Mouse (Mus musculus) telencephalon, adult 2 months (tissue): ENCODE measurements around the gene Fcho2.

Experiments
- DNase-seq: peaks from one replicate; pipeline ENCODE4 v3.0.0-alpha.2; 2011; ENCODE audit warnings: low read depth, low spot score

Fcho2 gene

DNA sequence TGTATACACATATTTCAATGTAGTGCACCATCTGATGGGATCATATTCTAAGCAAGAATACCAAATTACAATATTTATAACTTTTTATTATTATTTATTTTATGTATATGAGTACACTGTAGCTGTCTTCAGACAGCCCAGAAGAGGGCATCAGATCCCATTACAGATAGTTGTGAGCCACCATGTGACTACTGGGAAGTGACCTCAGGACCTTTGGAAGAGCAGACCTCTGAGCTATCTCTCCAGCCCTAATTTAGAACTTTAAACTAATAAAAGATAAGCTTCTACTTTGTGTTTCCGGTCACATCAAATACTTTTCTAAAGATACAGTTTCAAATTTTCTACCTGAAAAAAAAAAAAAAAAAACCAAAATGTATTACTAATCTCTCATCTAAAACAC, 6.2 kb downstream of the Fcho2 start:
- DNase-seq = no peak

DNA sequence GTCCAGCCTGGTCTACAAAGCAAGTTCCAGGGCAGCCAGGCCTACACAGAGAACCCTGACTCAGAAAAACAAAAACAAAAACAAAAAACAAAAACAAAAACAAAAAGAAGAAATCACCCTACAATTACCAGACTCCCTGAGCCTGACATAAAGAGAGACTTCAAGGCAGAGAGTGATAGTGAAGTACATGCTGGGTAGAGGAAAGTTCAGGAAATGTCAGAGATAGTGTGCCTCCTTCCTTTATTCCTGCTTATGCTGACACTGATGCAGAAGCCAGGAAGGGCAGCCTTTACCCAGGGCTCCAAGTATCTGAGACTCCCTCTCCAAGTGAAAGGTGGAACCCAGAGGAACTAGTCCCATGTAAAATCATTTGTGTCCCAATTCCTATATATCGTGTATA, 10.8 kb downstream of the Fcho2 start:
- DNase-seq = no peak

DNA sequence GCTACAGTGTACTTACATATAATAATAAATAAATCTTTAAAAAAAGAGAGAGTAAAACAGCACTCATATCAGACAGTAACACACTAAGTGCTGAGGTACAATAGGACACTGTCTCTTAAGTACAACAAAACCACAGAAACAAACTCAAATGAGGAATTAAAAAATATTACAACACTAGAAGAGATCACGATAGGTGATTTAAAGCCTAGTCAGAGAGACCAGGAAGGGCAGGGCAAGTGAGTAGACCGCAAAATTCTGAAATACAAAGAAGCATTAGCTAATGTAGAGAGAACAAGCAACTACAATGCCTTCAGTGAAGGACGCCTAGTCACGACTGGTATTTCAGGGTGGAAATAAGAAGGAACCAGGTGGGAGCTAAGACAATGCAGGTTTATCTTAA, 11.6 kb downstream of the Fcho2 start:
- DNase-seq = no peak

DNA sequence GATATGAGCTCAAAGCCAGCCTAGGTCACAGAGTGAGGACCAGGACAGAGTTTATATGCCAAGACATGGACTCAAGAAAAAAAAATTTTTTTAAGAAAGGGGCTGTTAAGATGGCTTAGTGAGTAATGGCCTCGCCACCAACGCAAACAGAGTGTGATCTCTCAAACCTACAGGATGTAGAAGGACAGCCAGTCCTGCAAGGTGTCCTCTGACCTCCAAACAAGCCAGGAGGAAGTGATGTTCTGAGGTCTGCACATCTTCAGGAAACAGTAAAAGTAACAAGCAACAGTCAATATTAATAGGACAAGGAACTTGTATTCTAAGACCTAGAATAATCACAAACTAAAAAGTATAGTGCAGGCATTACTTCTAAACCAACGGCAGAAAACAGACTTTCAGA, 12.3 kb downstream of the Fcho2 start:
- no peak for DNase-seq

GRCm38 (mm10) chr13:98795511-98795910, 19.7 kb downstream of the Fcho2 start:
- DNase-seq = no peak

DNA sequence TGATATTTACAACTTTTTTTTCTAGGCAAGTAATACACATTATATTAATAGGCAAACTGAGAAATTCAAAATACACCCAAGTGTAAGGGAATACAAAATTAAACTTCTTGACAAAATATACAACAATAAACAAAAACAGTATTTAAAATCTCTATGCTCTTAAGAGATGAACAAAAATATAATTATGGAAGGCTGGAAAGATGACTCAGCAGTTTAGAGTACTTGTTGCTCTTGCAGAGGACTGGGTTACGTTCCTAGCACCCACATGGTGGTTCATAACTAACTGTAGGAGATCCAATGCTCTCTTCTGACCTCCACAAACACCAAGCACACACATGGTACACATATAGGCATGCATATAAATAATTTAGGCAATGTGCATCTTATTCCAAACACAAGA, 22.4 kb downstream of the Fcho2 start:
- no peak for DNase-seq

GRCm38 (mm10) chr13:98791693-98792092, 23.6 kb downstream of the Fcho2 start:
- DNase-seq = no peak

GRCm38 (mm10) chr13:98786970-98787685, 28.1 kb downstream of the Fcho2 start:
- DNase-seq = no peak

DNA sequence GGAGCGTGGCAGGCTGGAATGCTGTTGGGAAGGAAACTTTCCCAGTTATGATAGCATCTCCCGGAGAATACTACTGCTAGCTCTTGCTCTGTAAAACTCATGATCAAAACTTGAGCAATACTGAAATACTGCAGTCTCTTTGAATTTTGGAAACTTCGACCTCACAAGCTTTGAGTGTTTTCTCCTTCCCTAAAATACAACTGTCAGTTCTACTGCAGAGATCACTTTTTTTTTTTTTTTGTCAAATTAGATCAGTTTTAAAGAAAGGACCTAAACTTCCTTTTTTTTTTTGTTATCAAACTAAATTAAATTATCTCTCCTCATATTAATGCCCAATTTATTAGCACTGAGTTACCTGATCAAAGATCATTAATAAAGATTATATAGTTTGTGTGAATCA, 37.3 kb downstream of the Fcho2 start:
- DNase-seq = no peak

- no peak for DNase-seq
These were observed 43.8 kb downstream of the Fcho2 start for GRCm38 (mm10) chr13:98771484-98771883.

- DNase-seq = no peak
These were observed 46.9 kb downstream of the Fcho2 start for GRCm38 (mm10) chr13:98768329-98768728.

GRCm38 (mm10) chr13:98761771-98762170, 53.5 kb downstream of the Fcho2 start:
- no peak for DNase-seq

DNA sequence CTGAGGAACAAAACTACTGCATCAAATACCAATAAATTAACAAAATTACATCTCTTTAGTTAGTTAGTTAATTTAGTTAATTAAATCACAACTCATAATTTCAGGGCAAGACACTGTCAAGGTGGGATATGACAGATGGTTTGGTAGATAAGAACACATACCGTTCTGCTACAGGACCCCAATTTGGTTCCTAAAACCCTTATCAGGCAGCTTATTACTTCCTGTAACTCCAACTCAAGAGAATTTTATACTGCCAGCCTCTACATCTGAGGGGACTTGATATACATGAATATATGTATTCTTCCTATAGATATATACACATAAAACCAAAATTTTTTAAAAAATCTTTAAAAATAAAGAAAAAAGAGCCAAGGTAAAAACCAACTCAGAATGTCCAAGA, 59.4 kb downstream of the Fcho2 start:
- no peak for DNase-seq

DNA sequence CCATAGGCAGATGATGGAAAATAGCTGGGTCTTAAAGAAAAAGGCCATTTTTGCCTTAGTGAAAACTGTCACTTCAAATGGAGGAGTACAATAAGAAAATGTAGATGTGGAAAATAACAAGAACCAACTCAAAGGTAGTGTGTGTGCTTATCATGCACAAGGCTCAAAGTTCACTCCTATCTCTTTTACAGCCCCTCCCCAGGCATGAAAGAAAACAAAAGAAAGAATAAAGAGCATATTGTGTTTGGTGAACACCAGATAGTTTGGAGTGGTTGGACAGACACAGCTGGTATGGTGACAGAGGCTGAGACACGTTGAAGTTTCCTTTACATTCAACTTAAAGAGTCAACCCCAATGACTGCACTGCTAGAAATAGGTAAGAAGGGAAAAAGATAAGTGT, 70.6 kb downstream of the Fcho2 start:
- no peak for DNase-seq

DNA sequence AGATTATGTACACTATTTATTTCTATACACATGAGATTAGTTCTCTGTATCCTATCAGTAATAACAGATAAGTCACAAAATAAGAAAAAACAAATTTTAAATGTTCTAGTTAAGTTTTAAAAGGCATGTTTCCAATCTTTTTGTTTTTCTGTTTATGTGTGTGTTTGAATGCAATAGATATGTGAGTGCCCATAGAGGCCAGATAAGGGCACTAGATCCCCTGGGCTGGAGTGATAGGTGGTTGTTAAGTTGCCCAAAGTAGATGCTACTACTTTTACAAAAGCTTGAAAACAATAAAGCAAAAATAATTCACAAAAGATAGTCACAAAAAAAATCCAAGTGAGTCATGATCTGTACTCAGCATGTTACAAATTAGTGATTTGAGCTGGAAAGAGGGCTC, 71.4 kb downstream of the Fcho2 start:
- DNase-seq = no peak

DNA sequence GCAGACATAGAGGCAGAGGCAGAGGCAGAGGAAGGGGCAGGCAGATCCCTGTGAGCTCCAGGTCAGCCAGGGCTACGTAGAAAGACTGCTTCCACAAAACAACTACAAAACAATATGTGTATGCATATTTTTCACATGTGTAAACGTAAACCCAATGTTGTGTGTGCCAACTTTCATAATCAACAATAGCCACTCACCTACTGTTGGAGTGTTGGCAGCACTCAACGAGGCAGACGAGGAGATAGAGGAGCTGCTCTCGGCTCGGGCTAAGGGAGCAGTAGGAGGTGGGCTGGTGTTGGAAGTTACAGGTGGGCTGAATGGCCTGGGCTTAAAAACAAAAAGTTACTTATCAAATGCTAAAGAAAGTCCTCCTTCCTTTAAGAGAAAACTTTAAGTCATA, 72.0 kb downstream of the Fcho2 start:
- DNase-seq = no peak

DNA sequence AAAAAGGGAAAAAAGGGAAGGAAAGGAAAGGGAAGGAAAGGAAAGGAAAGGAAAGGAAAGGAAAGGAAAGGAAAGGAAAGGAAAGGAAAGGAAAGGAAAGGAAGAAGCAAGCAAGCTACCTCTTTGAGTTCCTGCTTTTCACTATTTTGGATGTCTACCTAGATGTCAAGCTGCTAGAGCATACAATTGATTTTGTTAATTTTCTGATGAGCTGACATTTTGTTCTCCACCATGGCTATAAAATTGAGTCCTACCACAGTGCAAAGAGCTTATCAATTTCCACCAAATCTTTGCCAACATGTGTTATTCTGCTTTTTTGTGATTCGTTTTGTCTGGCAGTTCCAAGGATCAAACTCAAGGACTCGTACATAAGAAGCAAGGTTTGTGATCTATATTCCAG, 77.0 kb downstream of the Fcho2 start:
- no peak for DNase-seq

GRCm38 (mm10) chr13:98733292-98733691, 82.0 kb downstream of the Fcho2 start:
- peak; percentile 15 for DNase-seq

DNA sequence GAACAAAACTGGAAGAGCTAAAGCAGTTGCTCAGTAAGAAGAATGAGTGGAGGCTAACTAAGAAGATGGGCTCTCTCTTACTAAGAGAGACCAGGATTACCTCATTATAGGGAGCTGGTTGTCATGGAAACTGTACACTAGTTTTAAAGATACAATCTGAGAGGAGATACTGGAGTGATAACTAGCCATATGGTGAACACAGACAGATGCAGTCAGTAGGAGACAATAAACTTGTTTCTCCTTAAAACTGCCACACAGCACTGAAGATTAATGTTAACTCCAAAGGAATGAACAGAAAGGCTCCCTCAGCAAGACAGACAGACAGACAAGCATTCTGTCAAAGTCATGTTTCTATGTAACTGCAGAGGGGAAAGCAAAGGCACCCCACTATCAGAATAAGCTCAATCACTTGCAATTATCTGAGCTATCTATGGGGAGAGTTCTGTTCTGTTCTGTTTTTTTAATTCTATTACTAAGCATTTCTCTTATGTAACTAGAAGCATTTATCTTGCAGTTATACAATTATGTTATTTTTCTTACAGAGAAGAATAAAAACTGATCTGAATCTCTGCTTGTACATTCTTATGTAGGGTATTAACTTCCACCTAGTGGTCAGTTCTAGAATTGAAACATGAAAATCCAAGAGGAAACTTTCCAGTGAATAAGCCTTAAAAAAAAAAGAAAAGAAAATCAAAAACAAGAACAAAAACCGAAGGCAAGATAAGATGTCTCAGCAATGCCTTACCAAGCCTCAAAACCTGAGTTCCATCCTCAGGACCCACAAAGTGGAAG, 85.8 kb downstream of the Fcho2 start:
- DNase-seq = peak; percentile 62

DNA sequence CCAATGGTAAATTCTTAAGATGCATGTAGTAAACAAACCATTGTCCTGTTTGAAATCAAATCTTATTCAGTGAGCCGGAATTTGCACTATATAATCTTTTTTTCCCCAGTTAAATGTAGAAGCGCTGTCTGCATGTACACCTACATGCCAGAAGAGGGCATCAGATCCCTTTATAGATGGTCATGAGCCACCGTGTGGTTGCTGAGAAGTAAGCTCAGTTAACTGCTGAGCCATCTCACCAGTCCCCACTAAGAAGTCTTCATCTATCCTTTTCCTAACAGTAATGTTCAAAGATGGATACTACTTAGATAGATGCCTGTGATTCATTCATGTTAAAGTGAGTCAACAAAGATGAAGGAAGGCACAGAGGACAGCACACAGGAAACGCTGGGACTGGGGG, 88.8 kb downstream of the Fcho2 start:
- DNase-seq = no peak

- no peak for DNase-seq
These were observed 91.8 kb downstream of the Fcho2 start for GRCm38 (mm10) chr13:98723430-98723829.

DNA sequence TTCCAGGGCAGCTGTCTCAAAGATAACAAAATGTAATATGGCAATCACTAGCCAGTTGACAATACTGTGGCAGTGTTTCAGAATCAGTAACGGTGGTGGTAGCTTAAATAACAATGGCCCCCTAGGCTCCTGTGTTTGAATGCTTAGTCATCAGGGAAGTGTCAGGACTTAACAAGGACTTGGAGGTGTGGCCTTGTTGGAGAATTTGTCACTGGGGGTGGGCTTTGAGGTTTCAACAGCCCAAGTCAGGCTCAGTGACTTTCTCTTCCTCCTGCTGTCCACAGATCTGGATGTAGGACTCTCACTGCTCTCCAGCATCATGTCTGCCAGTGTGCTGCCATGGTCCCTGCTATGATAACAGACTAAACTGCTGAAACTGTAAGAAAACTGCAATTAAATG, 93.0 kb downstream of the Fcho2 start:
- no peak for DNase-seq

- DNase-seq = no peak
These were observed 99.1 kb downstream of the Fcho2 start for GRCm38 (mm10) chr13:98716176-98716575.
